Mouse (Mus musculus) bone marrow, adult 2 months (tissue): Measurements from ENCODE around the gene Zfp462. TPM values are rescaled to one million over a fixed set of nuclear protein-coding genes. Genes with fewer than 3 reads are reported as not detected.

Experiments
- H3K27ac ChIP-seq: fragments of 200-500 bp; 2 replicates; pipeline ENCODE4 v1.5.1; 2012; ENCODE audit warnings: low read depth, mild to moderate bottlenecking, control low read depth, inconsistent platforms, low read length; ENCODE audit not compliant: control insufficient read depth, poor library complexity, insufficient read depth
- H3K4me1 ChIP-seq: fragments of 200-500 bp; 2 replicates; pipeline ENCODE4 v1.6.1; 2011; ENCODE audit warnings: low read length; ENCODE audit not compliant: control insufficient read depth, insufficient read depth
- H3K4me3 ChIP-seq: fragments of 200-500 bp; replicated peaks from 2 replicates; pipeline ENCODE3; 2011; ENCODE audit warnings: mild to moderate bottlenecking, low read depth, low read length, control low read depth; ENCODE audit not compliant: control insufficient read depth
- CTCF ChIP-seq: fragments of 200-500 bp; IDR thresholded peaks from 2 replicates; pipeline ENCODE4 v1.5.1; 2011; ENCODE audit warnings: low read length, control low read depth; ENCODE audit not compliant: control insufficient read depth, insufficient read depth
- POLR2A ChIP-seq: fragments of 200-500 bp; IDR thresholded peaks from 2 replicates; pipeline ENCODE4 v1.6.1; 2011; ENCODE audit warnings: low read depth, mild to moderate bottlenecking, control low read depth, low read length, borderline replicate concordance; ENCODE audit not compliant: control insufficient read depth
- WGBS: fragments of 180-500 bp; shearing (Covaris S2); methylation state at CpG from one replicate; pipeline ENCODE4 v1.1.7; 2018; 5-methylcytosine and 5-hydroxymethylcytosine counted together
- polyA plus RNA-seq: library from polyadenylated mRNA; stranded (reverse); fragments of >200 nt; gene quantifications from 2 replicates; pipeline ENCODE4 v1.2.4, GENCODE M21; 2011; ENCODE audit warnings: low replicate concordance; ENCODE audit not compliant: missing spikeins, insufficient read depth, insufficient read length

The Zfp462 gene
- polyA plus RNA-seq, 1 experiment, result 2.1 TPM

DNA sequence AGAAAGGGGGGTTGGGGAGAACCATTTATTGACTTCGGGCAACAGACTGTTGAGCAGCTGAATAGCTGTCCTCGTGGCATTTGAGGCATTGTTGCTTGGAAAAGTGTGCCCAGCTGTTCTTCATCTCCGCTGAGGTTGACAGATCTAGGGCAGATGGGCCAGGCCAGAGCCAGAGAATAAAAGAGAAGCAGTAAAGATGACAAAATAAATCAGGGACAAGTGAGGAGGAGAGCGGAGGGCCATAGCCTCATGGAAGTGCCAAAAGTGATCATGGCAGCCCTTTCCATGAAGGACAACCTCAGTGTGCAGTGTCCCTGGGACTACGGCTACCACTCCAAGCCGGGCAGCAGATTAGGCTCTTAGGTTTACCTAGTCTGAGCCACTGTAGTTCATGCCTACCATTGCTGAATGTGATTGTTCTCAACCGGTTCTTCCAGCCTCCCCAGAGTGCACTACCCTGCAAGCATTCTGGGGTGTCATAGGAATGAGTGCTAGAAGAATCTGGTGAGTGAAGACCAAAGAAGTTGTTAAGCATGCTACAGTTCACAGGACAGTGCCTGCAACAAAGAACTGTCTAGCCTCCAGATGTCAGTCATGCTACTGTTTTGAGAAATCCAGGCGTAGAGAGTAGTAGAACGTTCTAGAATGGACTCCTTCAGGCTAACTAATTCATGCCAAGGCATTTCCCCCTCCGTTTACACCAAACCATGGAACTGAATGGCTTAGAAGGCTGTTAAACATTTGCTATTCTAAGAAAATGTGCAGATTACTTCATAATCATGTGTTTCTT is 113.0 kb downstream of the Zfp462 start:
- Histone ChIP-seq H3K27ac (no peak overlapping the region), H3K4me3 (no peak overlapping the region), H3K4me1 (no peaks in the 10 kb centered on the region)
- WGBS, result 79% methylated on average over 10 of the region's 10 CpGs
- TF ChIP-seq POLR2A (no peak), CTCF (no peak)

DNA sequence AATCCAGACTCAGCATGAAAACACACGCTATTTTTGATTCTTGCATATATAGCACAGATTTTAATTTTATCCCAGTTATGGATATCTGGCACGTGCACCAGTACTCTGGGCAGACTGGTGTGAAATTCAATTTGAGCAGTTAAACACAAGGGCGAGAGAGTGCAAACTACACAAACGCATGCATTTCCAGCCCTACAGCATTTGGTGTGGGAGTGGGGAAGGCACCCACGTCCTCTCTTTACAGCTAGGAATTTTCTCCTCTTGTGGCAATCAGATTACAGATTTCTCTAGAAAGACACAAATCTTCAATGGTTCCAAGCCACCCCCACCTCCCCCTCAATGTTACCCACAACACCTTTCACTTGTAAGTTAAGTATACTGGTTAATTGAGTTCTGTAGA is 114.1 kb downstream of the Zfp462 start:
- no peaks in the 10 kb centered on the region for H3K4me1 ChIP-seq
- 80% methylated on average over 5 of the region's 5 CpGs for WGBS
- H3K4me3 ChIP-seq, result no peak overlapping the region
- no peak for TF ChIP-seq CTCF
- TF ChIP-seq POLR2A, result no peak
- H3K27ac ChIP-seq, result no peak overlapping the region

DNA sequence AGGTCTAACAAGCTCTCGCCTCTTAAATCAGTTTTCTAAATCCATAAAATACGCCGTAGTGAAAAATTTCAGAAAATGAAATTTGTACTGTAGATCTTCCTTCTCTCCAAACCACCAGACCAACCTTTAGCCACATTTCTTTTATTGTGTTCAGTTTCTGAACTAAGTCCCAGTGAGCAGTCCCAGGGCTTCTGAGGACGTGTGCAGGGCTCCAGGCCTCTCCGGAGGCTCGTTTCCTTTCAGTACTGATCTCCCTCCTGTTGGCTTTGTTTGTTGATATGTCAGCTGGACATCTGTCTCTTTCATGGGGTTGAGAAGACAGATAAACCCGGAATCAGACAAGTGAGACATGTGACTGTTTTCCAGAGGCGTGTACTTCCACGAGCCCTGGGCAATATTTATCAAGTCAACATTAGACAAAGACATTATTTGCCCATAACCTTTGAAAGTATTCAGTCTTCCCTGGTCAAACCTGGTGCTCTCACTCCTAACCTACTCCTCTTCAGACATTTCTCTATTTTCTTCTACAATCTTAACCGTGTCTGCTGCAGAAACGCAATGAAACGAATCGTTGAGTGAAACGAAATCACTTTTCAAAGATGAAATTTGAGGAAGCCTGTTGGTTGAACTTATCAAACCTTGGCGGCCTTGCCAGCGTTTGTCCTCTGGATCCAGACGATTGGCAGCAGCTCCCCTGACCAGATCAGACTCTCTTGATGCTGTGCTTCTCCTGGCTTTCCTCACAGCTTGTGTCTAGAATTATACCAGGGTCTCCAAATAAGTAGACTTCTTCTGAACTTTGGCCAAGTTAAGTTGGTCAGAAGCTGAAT is 121.7 kb downstream of the Zfp462 start:
- no peak for TF ChIP-seq POLR2A
- no peak for TF ChIP-seq CTCF
- Histone ChIP-seq H3K27ac (no peak overlapping the region), H3K4me3 (no peak overlapping the region), H3K4me1 (no peaks in the 10 kb centered on the region)
- WGBS, result 83% methylated on average over 17 of the region's 17 CpGs

DNA sequence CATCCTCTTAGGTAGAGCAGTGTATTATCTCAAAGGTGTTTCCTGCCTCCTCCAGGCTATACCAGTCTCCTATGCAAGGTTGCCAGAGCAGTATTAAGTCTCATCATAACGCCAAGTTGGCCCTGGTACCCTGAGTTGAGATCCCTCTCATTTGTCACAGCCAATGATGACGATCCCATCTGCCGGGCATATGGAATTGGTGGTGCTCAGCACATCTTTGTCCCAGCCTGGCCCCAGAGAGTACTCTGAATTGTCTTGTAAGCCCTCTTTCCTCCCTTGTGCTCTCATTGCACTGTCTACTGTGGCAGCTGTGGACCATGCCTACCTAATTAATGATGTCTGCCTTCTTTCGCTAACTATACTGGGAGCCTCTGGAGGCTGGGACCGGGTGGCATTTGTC is 126.7 kb downstream of the Zfp462 start:
- Histone ChIP-seq H3K27ac (no peak overlapping the region), H3K4me3 (no peak overlapping the region), H3K4me1 (no peaks in the 10 kb centered on the region)
- whole genome bisulfite sequencing, result 86% methylated on average over 5 of the region's 5 CpGs
- TF ChIP-seq CTCF (no peak), POLR2A (no peak)

- Histone ChIP-seq H3K4me1 (no peaks in the 10 kb centered on the region), H3K4me3 (no peak overlapping the region), H3K27ac (no peak overlapping the region)
- TF ChIP-seq CTCF, result no peak
- no peak for TF ChIP-seq POLR2A
- 71% methylated on average over 11 of the region's 11 CpGs for WGBS
Observed at GRCm38 (mm10) chr4:55077133-55077889, 132.5 kb downstream of the Zfp462 start.

DNA sequence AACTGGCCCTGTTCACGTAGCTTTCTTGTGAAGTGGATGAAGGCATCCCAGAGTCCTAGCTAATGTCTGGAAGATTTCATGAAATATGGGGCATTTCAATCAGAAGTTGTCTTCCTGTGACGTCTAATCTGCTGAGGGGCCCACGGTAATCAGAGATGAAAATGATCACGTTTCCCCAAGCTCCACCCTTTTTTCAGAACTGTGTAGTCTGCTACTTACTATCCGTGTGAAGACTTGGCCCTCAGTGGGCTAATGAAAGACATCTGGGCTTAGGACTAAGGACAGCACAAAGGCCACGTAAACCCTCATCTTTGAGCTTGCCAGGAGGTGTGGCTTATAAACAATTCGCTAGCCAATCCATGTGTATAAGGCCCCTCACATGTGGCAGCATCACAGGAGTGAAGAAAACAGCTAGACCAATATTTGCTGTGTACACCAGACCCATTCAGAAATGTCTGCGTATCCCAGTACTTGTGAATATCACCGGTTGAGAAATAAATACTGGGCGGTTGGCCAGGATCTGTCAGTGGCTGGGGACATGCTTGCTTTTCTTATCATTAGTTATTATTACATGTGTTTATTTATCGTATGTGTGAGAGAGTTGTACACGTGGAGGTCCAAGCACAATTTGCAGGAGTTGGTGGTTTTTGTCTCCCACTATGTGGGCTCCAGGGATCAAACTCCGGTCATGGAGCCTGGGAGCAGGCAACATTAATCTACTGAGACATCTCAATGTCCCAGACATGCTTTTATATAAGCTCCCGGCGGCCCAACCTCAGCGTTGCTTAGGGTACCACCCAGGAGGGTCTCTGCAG is 133.3 kb downstream of the Zfp462 start:
- no peaks in the 10 kb centered on the region for H3K4me1 ChIP-seq
- no peak overlapping the region for H3K4me3 ChIP-seq
- H3K27ac ChIP-seq, result no peak overlapping the region
- 87% methylated on average over 16 of the region's 16 CpGs for WGBS
- TF ChIP-seq CTCF (no peak), POLR2A (no peak)

DNA sequence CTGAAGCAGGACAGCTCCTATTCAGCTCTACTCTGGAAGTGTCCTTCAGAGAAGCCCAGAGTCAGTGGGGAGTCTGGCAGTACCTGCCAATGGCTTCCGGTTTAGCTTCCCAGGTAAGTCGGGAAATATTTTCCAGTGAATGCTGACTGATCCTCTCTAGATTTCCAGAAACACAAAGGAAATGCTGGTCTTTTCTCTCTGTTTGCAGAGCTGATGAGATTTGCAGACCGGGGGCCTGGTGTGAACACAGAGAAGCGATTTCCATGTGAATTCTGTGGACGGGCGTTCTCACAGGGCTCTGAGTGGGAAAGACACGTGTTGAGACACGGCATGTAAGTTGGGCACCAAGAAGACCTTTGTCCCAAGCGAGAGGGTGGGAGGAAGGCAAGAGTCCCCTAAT is 134.2 kb downstream of the Zfp462 start:
- TF ChIP-seq POLR2A (no peak), CTCF (no peak)
- 85% methylated on average over 9 of the region's 9 CpGs for WGBS
- no peak overlapping the region for H3K4me3 ChIP-seq
- no peak overlapping the region for H3K27ac ChIP-seq
- no peaks in the 10 kb centered on the region for H3K4me1 ChIP-seq
